Mouse (Mus musculus) ES-E14 (cell line): Measurements from ENCODE around the gene Kat14.

ENCODE experiments used
- HCFC1 ChIP-seq: IDR thresholded peaks from 2 replicates; pipeline ENCODE4 v1.6.1; 2012; ENCODE audit warnings: low read length, inconsistent platforms, borderline replicate concordance; ENCODE audit not compliant: insufficient read depth
- MAFK ChIP-seq: IDR thresholded peaks from 2 replicates; pipeline ENCODE4 v1.6.1; 2014; ENCODE audit warnings: mild to moderate bottlenecking, low read depth, low read length, inconsistent platforms; ENCODE audit not compliant: insufficient read depth
- ZC3H11A ChIP-seq: IDR thresholded peaks from 2 replicates; pipeline ENCODE4 v1.6.1; 2012; ENCODE audit warnings: low read depth, mild to moderate bottlenecking, inconsistent platforms, low read length, borderline replicate concordance

GRCm38 (mm10) chr2:144337701-144338100 is 31.1 kb upstream of the Kat14 start:
- TF ChIP-seq HCFC1: no peak
- TF ChIP-seq MAFK: no peak
- no peak for TF ChIP-seq ZC3H11A
